Mouse (Mus musculus) adrenal gland, postnatal 36 days (tissue): ENCODE results near the gene Hsd17b7. TPM values are rescaled to one million over a fixed set of nuclear protein-coding genes. Genes with fewer than 3 reads are reported as not detected.
"Not testable (repeated sequence)": the region's sequence is repeated elsewhere in the genome, so short reads cannot be mapped to it uniquely, and the experiment has no call there.

Experiments used
- DNase-seq, 2 experiments: peaks; one replicate each; pipeline ENCODE4 v3.0.0; 2021; ENCODE audit warnings: mixed read lengths in 1 of 2
- long read RNA-seq, 2 experiments: library from polyadenylated mRNA; stranded (forward); transcript quantifications; one replicate each; pipeline ENCODE4 v2.0.0; 2021; ENCODE audit warnings: borderline sequencing depth in 2 of 2
- total RNA-seq, 2 experiments: library from RNA; stranded (reverse); gene quantifications; 2 replicates each; pipeline ENCODE4 v1.2.3; 2021

Gene Hsd17b7
- total RNA-seq = 10 to 100 TPM; 25.2 to 87.2 TPM
- long read RNA-seq, experiment 1, full-length matches to known transcripts = 17 of 38 reads
- long read RNA-seq, experiment 1, partial matches to known transcripts = 0 of 38 reads
- long read RNA-seq, experiment 1, other reads (novel, unspliced or antisense) = 21 of 38 reads
- long read RNA-seq, experiment 2 = 0 reads

DNA sequence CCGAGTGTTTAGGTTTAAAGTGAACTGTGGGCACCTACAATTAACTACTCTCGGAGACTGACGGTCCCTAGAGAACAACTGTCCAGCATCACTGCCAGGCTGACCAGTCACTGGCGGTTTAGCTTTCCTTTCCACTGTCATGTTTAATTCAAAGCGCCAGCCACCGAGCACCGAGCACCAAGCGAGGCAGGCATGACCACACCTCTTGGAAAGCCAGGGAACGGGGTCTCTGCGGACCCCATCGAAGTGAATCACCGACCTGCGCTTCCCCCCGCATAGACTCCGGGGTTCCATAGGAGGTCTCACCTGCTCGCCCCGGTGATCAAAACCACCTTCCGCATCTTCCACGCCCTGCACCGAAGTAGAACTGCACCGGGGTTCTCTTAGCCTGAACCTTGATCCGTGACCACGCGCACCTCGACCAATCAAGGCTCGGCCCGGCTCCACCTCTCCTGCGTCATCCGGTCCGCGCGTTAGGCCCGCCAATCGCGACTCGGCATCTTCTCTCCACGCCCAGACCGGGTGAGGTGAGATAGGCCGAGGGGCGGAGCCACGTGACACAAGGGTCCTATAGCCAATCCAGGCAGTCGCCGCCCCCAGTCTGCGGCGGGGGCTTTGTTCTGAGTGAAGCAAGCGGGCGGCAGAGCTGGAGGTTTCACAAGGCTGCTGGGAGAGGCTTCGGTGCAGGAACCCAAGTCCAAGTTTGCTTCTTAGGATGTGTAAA lies at the start of gene Hsd17b7:
Hsd17b7 (minus strand) TSS at position 450 of the 724 bp plus-strand sequence.
- DNase-seq = peak; percentile 99 to 100

DNA sequence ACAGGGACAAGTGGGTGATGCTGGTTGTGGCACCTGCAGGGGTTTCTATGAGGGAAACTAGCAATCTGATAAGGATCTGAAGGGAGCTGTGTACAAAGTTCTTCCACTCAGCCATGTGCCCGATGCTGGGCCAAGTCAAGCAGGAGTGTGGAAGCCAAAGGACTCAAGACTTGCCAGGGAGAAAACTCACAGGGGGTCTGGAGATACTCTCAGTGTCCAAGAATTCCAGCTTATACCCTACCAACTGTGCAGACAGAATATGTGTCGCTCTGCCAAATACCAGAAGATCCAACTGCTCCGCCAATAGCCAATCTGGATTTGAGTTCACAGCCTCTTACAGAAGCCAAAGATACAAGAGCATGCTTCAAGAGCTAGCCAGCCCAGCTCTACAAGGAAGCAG lies 45.7 kb upstream of the Hsd17b7 start:
- no peak for DNase-seq

DNA sequence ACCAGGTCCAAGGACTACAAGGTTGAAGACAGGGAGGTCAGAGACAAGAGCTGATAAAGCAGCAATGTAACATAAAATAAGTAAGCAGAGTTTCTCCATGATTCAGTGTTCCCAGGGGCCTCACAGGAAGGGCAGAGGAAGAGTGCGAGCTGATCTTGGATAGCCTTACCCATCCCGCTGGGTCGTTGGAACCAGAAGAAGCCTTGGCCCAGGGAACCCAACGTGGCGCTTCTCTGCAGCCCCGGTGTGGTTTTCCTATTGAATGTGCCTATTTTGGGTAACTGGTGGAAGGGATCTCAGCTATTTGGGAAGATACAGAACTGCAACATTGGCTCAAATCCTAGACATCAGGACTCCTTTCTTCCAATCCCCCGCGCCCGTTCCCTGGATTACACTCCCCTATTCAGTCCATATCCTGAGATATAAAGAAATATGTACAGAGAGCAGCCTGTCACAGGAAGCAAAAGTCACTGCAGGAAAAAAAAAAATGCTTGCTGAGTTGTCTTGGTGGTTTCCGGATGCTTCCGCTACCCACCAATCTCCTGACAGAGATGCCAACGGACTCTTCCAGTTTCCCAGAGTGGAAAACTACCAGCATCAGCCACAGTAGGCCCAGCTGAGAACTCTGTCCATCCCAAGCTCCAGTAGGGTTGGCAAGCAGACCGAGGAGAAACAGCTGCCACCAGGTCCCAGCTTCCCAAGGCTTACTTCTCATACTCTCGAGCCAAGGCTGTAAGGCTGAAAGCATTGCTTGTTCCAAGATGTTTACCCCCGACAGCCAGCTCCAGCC lies 41.9 kb upstream of the Hsd17b7 start:
- DNase-seq = no peak

DNA sequence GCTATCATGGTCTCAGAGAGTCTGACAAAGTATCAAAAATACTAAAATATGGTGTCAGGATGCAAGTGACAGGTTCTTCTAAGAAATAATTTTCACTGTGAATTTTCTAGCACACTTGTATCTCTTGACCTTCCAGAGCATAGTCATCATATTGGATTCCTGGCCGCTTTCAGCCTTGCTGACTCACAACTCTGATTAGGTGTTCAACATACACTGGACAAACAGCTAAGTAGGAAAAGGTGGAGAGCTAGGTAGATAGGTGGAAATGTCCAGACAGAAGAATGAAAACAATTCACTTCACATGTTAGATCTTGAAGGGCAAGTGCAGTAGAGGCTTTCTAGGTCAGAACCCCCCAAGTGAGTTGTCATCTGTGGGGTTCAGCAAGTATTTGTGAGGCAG lies 40.3 kb upstream of the Hsd17b7 start:
- DNase-seq = peak in 1 of 2 experiments; percentile 10

DNA sequence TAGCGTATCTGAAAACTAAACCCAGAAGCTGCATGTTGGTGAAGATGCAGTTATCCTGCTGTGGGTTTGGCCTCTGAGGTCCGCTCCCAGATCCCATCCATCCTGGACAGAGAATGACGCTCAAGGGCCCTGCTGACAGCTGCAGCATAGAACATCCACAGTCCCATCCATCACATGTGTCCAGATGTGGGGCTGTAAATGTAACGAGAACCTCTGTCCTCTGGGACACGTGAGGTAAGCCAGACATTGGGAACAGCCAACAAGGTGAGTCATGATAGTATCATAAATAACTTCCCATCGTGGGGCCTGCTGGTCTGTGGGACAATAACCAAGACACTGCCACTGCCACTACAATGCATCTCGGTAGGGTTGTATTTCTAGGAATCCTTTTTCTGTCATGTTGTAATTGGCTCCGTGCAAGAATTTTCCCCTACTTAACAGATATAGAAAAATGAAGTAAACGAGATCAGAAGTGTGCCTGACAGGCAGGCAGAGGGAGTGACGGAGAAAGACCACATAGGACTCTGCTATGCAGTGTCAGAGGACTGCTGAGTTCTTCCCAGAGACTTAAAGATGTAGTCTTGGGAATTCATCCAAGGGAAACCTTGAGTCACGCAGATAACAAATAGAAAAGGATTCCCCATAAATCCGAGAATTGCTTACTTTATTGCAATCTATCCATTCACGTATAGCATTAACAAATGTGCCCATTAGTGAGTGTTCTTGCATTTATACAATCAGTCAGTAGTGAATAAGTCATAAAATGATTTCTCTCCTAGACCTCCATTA lies 39.6 kb upstream of the Hsd17b7 start:
- DNase-seq = no peak

DNA sequence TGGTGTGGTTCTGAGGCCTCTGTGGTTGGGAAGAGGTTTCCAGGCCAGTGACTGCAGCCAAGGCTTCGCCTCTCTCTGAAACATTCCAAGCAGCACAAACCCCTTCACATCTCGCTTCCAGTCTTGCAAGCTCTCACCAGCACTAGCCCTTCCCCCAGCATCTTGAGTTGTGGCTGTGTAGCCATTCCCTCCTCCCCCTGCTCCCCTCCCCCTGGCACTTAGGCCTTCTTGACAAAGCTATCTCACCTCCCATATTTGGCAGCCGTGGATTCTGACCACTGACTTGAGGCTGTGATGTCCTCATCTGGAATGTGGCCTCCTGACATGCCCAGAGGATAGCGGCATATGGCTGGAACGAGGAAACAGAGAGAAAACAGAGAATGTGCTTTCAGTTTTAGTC lies 37.5 kb upstream of the Hsd17b7 start:
- peak in 1 of 2 experiments; percentile 7 for DNase-seq

DNA sequence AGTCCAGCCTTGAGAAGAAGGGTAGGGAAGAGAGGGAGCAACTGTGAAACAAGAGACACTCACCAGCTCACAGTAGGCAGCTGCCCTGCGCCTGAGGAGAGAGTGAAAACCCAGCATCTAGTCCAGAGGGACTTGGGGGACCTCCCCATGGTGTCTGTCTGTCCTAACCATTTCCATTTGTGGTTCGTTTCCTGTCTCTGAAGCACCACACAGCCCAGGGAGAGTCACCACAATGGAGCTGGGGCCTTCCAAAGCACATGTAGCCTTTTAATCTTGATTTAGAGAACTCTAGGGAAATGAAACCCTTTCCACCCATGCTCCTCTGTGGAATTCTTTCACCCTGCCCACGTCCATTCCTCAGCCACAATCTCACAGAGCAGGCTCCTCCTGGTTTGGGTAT lies 36.3 kb upstream of the Hsd17b7 start:
- no peak for DNase-seq

DNA sequence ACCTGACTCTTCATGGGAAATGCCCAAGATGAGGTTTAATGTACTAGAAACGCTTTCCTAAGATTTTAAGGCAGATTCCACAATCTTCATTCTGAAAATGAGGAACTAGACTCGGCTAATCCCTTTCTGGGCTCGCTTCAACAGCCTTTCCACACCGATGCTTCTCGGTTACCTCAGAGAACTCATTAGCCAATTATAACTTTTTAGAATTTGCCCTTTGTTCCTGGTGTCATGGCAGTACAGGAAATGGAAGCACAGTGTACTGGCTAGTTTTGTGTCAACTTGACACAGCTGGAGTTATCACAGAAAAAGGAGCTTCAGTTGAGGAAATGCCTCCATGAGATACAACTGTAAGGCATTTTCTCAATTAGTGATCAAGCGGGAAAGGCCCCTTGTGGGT lies 24.9 kb upstream of the Hsd17b7 start:
- not testable (repeated sequence) for DNase-seq

DNA sequence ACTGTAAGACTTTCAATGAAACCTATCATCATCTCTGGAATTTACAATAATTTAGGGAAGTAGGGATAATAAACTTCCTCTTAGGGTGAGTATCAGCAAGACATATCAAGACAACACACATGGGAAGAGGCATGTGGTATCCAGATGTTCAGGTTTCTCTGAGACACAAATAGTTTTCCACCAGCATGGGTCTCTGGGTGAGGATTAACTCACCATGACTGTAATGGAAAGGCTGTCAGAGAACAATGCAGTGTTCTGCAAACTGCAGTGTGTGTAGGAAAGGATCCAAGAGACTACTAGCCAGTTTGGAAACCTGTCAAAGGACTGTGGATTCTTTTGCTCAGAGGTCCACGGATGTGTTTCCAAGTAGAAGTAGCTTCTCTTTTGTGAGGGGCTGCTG lies 17.1 kb upstream of the Hsd17b7 start:
- no peak for DNase-seq

DNA sequence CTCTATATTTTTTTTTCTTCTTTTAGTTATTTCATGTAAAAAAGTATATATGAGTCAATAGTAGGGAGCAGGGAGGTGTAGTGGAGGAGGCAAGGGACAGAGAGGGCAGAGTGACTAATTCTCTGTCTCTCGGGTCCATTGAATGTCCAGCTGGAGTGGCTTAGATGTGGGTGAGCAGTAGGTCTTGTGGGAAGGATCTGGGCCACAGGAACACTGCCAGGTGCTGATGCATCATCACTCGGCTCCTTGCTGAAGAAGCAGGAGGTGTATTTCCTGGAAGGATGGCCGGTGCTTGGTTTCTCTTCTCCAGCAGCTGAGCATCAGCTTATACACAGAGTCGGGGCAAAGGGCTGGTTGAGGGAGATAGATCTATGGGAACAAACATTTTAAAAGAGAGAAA lies 8.6 kb upstream of the Hsd17b7 start:
- no peak for DNase-seq

DNA sequence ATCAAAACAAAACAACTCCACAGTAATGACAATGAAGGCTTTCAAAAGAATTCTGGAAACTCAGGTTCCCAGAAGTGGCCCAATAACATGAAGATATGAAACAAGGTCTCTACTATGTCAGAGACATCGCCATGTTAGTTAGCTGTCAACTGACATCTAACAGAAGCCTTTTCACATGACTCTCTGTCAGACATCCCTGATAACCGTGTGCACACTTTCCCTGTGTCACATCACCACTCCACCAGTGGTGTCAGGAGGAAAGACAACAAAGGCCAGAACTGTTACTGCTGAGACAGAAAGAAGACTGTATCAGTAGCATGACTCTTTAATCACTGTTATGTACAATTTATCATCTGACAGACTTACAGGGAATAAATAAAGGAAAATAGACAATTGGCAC lies 3.0 kb upstream of the Hsd17b7 start:
- DNase-seq = no peak

DNA sequence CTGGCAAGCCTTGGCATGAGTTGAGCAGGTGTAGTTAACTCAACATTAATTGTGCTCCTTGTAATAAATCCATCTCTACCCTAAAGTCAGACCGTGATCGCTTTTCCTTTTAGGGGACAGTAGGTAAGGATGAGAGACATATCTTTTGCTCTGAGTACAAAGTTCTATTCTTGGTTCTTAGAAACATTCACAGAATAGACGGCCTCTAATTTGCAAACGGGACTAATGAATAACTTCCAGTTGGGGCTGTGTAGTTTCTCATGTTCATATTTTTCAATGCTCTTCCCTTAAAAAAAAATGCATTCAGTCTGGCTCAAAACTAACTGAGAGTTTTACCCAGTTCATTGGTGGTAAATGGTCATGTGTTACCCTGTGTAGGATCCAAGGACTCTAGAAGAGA lies 1.9 kb upstream of the Hsd17b7 start:
- DNase-seq = no peak

DNA sequence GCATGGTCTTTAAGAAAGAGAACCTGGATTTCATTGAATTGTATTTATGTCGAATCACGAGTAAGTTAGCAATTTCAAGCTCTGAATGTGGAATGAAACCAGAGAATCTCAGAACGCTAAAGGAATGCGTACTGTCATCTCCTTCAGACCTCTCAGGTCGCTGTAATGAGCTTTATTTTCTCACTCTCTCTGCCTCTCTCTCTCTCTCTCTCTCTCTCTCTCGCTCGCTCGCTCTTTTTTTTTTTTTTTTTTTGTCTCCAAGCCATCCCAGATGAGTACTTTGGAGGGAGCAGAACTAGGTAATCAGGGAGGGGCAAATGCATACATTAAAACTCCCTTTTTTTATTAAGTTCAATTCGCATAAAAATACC lies 460 bp upstream of the Hsd17b7 start:
- DNase-seq = no peak

DNA sequence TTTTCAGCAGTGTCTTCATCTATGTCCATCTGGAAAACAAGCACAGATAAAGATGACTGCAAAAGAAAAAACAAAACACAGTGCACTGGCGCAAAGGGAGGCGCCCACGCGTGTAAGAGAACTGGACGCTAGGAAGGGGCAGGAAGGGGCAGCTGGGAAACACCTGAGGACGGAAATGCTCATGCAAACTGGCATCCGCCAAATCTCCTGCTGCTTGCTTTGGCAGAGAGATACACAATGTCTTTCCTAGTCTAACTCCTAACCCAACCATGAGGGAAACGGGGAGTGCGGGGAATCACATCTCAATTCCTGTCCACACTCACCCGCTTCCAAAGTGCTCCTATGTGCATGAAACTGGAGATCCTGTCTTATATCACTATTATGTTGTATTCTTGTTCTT lies 15.9 kb downstream of the Hsd17b7 start:
- DNase-seq = no peak

DNA sequence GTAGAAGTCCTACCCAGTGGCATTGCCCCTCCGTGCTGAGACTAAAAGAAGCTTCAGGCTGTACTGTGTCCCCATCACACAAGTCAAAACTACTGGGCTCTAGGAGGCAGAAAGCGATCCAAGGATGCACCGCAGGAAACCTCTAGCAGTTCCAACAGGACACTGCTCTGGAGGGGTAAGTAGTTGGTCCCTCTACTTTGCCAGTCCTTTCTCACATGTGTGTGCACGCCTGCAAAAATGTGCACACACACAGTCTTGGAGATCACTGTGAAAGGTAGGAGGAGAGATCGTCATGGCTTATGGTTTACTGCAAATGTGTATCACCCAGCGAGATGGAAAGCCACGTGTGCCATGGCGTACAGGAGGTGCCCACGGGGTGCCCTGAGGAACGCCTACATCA lies 16.4 kb downstream of the Hsd17b7 start:
- DNase-seq = no peak

DNA sequence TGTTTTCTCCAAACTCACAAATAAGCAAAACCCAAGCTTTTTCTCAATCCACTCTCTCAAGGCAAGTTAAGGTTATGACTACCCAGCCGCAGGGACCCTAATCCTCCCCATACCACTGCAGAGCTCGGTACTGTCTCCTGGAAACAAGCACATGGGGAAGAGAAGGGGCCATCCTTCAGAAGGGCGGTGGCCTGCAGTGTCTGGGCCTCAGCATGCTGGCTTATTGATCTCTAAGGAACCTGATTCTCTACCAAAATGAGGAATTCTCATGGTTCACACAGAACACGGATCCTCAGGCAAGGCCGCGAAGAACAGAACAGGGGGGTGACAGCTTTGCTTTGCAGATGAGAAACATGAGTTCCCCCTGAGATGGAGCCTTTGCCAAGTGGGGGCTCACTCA lies 17.5 kb downstream of the Hsd17b7 start:
- no peak for DNase-seq

DNA sequence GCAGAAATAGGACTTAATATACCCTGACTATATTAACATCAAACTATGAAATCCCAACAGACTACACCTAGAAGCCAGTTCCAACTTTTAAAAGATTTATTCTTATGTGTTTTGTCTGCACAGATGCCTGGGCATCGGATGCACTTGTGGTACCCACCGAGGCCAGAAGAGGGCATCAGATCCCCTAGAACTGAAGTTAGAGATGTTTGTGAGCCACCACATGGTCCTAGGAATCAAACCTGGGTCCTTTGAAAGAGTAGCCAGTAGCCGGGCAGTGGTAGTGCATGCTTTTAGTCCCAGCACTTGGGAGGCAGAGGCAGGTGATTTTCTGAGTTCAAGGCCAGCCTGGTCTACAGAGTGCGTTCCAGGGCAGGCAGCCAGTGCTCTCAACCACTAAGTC lies 18.4 kb downstream of the Hsd17b7 start:
- DNase-seq = no peak

DNA sequence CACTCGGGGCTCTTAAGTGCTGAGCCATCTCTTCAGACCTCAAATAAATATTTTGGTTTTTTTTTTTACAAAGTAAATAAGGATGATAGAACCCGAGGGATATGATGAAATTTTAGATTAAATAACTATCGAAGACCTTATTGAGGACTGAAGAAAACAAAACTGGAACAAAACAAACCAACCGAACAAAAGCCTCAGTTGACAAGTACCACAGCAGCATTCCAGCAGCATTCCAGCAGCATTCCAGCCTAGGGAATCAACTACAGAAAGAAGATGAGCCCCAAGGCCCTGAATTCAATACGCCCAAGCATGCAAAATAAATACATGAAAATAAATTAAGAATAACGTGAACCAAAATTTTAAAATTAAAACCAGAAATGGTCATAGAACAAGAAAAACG lies 19.1 kb downstream of the Hsd17b7 start:
- DNase-seq = no peak

DNA sequence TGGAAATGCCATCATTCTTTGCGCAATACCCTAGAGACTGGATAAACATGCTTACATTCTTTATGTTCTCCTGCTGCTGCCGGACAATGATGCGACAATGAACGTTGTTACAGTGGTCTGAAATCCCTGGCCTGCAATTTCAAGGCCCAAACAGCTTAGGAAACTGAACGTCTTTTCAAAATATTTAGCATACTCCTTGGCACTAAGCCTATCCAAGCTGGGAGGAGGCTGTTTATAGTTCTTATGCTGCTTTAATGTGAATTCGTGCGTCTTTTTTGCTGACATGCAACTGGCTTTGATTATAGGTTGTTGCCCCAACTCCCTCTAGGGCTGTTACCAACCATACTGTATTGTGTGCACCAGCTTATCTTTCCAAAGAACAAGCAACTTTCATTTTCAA lies 20.2 kb downstream of the Hsd17b7 start:
- no peak for DNase-seq

DNA sequence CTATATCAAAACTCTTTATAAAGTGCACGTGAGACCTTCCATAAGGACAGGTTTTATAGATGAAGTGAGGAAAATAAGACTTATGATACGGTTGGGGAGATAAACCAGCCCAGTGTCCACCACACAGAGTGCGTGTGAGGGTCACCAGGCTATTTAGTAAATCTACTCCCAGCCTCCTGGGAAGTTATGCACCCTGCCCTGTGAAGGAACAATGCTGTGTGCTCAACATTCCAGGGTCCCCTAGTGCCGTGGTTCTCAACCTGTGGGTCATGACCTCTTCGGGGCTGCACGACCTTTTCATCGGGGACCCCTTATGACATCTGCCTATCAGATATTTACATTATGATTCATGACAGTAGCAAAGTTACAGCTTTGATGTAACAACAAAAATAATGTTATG lies 20.8 kb downstream of the Hsd17b7 start:
- no peak for DNase-seq

DNA sequence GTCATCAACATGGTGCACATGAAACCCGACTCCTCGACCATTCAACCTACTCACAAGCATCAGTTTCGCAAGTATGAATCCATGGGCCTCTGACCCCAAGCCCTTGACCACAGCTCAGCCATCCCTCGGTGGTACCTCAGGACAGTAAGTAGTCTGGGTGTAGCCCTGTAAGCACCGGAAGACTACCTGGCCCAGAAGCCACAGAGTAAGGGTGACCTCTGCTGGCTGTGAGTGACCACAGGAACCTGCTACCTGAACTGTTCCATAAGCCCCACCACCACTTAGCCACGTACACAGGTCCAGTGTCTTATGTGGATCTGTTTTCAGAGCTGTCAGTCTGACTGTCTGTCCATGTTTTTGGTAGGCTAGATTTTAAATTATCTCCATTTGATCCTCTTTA lies 21.4 kb downstream of the Hsd17b7 start:
- DNase-seq = no peak

DNA sequence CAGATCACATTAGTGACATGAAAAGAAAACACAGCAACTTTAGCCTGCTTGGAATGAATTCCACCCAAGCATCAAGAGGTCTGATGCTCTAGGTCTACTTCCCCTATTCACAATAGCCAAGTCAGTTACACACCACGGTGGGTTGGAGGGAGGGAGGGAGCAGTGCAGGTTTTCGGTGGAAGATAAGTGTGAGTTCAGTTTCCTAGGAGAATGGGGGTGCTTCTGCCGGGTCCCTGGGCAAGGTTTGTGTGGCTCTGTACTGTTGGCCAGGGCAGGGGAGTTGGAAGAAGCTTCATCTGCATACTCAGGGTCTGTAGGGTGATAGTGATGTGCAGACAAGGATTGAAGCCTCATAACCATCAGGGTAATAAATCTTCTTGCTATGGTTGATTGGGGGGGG lies 23.0 kb downstream of the Hsd17b7 start:
- DNase-seq = no peak

DNA sequence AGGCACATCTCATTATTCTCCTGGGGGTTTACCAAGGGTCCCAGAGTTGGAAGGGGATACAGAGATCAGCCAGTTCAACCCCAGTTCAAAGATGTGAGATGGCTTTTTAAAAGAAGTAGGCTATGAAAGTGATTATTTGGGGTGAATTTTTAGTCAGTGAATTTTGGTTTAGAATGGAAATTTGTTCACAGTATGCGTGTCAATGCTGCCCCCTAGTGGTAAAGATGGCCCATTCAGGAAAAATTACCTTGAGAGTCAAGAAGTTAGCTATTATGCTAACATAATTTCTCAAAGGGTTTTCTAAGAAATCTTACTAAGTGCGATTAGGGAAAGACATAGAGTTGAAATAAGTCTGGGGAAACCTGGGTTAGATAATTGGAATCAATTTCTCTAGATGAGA lies 29.7 kb downstream of the Hsd17b7 start:
- DNase-seq = peak in 1 of 2 experiments; percentile 59
